Mouse (Mus musculus): ENCODE measurements at regions not wholly inside any gene's neighbourhood (a gene's known extent, or its start where the extent isn't known, plus 50 kb on each side); places are given as distances from the start of the nearest gene placed in this dataset.

DNA sequence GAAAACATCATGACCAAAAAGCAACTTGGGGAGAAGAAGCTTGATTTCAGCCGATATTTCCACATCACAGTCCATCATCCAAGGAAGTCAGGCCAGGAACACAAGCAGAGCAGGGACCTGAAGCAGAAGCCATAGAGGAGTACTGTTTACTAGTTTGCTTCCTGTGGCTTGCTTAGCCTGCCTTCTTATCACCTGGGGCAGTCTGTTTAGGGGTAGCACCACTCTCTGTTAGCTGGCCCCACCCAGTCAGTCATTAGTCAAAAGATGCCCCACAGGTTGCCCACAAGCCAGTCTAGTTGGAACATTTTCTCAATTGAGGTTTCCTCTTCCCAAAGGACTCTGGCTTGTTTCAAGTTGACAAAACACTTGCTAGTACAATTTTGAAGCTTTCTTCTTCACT is 87.1 kb upstream of the Egfl6 start:
- TF ChIP-seq POLR2A (IDR thresholded peaks at IDR 0.05; ENCODE audit: low read depth, low read length) (no peak), CTCF (conservative IDR thresholded peaks at IDR 0.05; ENCODE audit: insufficient read depth, insufficient read length, low read depth, low read length) (no peak)
- Histone ChIP-seq H3K36me3 (ENCODE audit: control insufficient read depth, insufficient read depth, low read length) (no peaks in the 10 kb centered on the region), H3K27ac (ENCODE audit: insufficient read depth, low read depth, low read length) (no peak overlapping the region), H3K27me3 (replicated peaks; ENCODE audit: control insufficient read depth, insufficient read depth, low read length) (no peaks in the 10 kb centered on the region), H3K4me1 (ENCODE audit: control insufficient read depth, insufficient read depth, low read length) (no peaks in the 10 kb centered on the region), H3K4me3 (ENCODE audit: insufficient read depth, low read depth, low read length) (no peak overlapping the region)
- no peak for DNase-seq
- 80% methylated on average over 1 of the region's 1 CpGs for WGBS

DNA sequence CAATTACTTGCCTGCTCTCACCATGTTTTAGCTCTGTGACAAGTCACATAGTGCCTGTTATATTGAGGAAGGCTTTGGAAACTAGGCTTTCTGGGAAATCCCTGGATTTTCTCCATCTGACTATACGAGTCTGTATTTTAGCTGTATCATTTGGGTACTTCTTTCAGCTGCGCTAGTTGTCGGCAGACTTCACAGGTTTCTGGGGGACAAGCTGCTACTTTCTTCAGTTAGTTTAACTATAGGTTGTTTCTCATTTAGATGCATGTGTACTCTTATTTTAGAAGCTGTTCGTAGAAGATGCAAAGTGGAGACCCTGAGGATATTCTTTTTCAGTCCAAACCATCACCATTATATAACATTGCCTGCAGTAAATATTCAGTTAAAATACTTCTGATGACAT is 86.3 kb upstream of the Egfl6 start:
- DNase-seq = no peak
- Histone ChIP-seq H3K27me3 (replicated peaks; ENCODE audit: control insufficient read depth, insufficient read depth, low read length) (no peaks in the 10 kb centered on the region), H3K4me3 (ENCODE audit: insufficient read depth, low read depth, low read length) (no peak overlapping the region), H3K4me1 (ENCODE audit: control insufficient read depth, insufficient read depth, low read length) (no peaks in the 10 kb centered on the region), H3K27ac (ENCODE audit: insufficient read depth, low read depth, low read length) (no peak overlapping the region), H3K36me3 (ENCODE audit: control insufficient read depth, insufficient read depth, low read length) (no peaks in the 10 kb centered on the region)
- WGBS = 92% methylated on average over 4 of the region's 4 CpGs
- TF ChIP-seq POLR2A (IDR thresholded peaks at IDR 0.05; ENCODE audit: low read depth, low read length) = no peak
- TF ChIP-seq CTCF (conservative IDR thresholded peaks at IDR 0.05; ENCODE audit: insufficient read depth, insufficient read length, low read depth, low read length) = no peak

DNA sequence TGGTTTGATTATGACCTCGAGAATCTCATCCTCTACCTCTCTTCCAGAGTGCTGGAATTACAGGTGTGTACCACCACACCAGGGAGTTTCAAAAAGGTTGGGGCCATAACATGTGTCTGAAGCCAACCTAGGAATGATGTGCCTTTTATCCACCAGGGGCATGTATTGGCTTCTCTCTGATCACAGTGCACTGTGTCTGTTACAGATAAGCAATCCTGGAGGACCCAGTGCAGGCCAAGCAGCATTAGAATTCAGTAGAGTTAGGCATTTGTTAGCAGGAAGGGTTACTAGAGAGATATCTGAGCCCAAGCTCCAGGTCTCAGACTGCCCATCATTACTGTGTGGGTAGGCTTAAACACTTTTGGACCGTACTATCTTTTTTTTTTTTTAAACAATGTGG is 80.8 kb upstream of the Egfl6 start:
- Histone ChIP-seq H3K4me3 (ENCODE audit: insufficient read depth, low read depth, low read length) (no peak overlapping the region), H3K27me3 (replicated peaks; ENCODE audit: control insufficient read depth, insufficient read depth, low read length) (no peaks in the 10 kb centered on the region), H3K27ac (ENCODE audit: insufficient read depth, low read depth, low read length) (no peak overlapping the region), H3K4me1 (ENCODE audit: control insufficient read depth, insufficient read depth, low read length) (no peaks in the 10 kb centered on the region; the same call in 1 of the 2 replicates), H3K36me3 (ENCODE audit: control insufficient read depth, insufficient read depth, low read length) (no peaks in the 10 kb centered on the region)
- 91% methylated on average over 2 of the region's 2 CpGs for WGBS
- no peak for TF ChIP-seq CTCF (conservative IDR thresholded peaks at IDR 0.05; ENCODE audit: insufficient read depth, insufficient read length, low read depth, low read length)
- no peak for TF ChIP-seq POLR2A (IDR thresholded peaks at IDR 0.05; ENCODE audit: low read depth, low read length)
- no peak for DNase-seq

DNA sequence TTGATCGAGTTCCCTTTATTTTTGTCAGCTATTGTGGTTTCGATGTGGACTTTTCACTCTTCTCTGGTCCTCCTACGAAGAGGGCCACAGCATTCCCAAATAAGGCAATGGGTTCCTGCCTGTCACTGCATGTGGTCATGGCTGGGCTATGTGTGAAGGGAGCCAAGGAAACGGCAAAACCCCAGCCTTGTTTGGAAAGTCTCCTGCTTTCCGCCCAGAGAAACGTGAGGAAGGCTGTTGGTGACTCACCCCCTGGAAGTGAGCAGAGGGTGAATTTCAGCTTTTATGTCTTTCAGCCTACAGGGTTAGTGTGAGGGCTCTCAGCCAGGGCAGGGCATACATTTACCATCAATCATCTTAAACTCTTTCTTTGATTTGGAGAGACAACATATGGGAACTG is 76.3 kb upstream of the Egfl6 start:
- Histone ChIP-seq H3K4me1 (ENCODE audit: control insufficient read depth, insufficient read depth, low read length) (no peaks in the 10 kb centered on the region; the same call in 1 of the 2 replicates), H3K36me3 (ENCODE audit: control insufficient read depth, insufficient read depth, low read length) (no peaks in the 10 kb centered on the region), H3K27me3 (replicated peaks; ENCODE audit: control insufficient read depth, insufficient read depth, low read length) (no peaks in the 10 kb centered on the region), H3K27ac (ENCODE audit: insufficient read depth, low read depth, low read length) (no peak overlapping the region), H3K4me3 (ENCODE audit: insufficient read depth, low read depth, low read length) (no peak overlapping the region)
- 40% methylated on average over 6 of the region's 6 CpGs for WGBS
- TF ChIP-seq POLR2A (IDR thresholded peaks at IDR 0.05; ENCODE audit: low read depth, low read length) = no peak
- TF ChIP-seq CTCF (conservative IDR thresholded peaks at IDR 0.05; ENCODE audit: insufficient read depth, insufficient read length, low read depth, low read length) = no peak
- peak; percentile 57 for DNase-seq

DNA sequence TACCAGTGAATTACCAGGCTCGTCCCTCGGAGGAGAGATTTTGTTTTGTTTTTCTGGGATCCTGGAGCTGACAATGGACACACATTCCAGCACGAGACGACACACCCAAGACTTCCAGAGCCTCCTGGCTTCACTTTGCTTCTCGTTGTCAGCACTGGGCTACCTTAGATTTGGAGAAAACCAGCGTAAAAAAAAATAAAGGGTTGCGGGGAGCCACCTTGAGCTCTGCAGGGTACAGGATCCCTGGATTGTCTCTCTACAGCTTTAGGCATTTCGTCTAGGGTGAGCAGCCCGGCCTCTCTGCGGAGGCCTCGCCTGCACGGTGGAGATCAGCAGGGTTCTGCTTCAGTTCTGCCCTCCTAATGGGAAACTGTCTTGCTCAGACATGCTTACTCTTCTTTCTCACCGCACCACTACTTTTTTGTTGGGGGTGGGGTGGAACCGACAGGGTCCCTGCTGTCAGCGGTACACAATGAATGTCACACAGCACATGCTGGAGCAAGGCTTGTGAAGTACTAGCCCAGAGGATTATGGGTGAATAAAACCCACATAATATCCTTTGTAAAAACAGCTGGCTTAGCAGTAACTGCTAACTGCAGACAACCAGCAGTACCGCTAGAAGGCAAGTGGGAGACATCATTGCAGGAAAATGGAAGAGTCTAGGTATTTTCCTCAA is 75.7 kb upstream of the Egfl6 start:
- H3K4me1 ChIP-seq (ENCODE audit: control insufficient read depth, insufficient read depth, low read length) = no peaks in the 10 kb centered on the region; the same call in 1 of the 2 replicates
- TF ChIP-seq POLR2A (IDR thresholded peaks at IDR 0.05; ENCODE audit: low read depth, low read length) = no peak
- peak; percentile 59 for TF ChIP-seq CTCF (conservative IDR thresholded peaks at IDR 0.05; ENCODE audit: insufficient read depth, insufficient read length, low read depth, low read length)
- H3K27ac ChIP-seq (ENCODE audit: insufficient read depth, low read depth, low read length) = peak overlapping the region; percentile 69; the same call in 1 of the 2 replicates
- WGBS = 11% methylated on average over 16 of the region's 16 CpGs
- H3K36me3 ChIP-seq (ENCODE audit: control insufficient read depth, insufficient read depth, low read length) = no peaks in the 10 kb centered on the region
- no peaks in the 10 kb centered on the region for H3K27me3 ChIP-seq (replicated peaks; ENCODE audit: control insufficient read depth, insufficient read depth, low read length)
- H3K4me3 ChIP-seq (ENCODE audit: insufficient read depth, low read depth, low read length) = no peak overlapping the region
- DNase-seq = peak; percentile 73

DNA sequence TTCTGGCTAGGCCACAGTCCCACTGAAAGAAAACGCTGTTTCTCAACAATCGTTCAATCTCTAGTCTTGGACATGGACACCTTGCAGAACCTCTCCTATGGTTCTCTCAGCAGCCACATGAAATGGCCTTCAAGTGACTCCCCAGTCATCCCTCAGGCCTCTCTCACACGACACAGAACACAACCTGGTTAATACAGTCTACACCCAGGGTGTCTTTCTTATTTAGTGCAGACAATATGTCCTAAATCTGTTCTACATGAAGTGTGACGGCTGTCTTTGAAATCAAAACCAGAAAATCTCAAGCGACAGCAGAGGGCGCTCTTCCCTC is 75.2 kb upstream of the Egfl6 start:
- 15% methylated on average over 6 of the region's 6 CpGs for WGBS
- H3K4me3 ChIP-seq (ENCODE audit: insufficient read depth, low read depth, low read length) = no peak overlapping the region
- no peaks in the 10 kb centered on the region for H3K36me3 ChIP-seq (ENCODE audit: control insufficient read depth, insufficient read depth, low read length)
- no peak overlapping the region for H3K27ac ChIP-seq (ENCODE audit: insufficient read depth, low read depth, low read length)
- H3K27me3 ChIP-seq (replicated peaks; ENCODE audit: control insufficient read depth, insufficient read depth, low read length) = no peaks in the 10 kb centered on the region
- H3K4me1 ChIP-seq (ENCODE audit: control insufficient read depth, insufficient read depth, low read length) = no peaks in the 10 kb centered on the region; the same call in 1 of the 2 replicates
- no peak for DNase-seq
- no peak for TF ChIP-seq CTCF (conservative IDR thresholded peaks at IDR 0.05; ENCODE audit: insufficient read depth, insufficient read length, low read depth, low read length)
- no peak for TF ChIP-seq POLR2A (IDR thresholded peaks at IDR 0.05; ENCODE audit: low read depth, low read length)

DNA sequence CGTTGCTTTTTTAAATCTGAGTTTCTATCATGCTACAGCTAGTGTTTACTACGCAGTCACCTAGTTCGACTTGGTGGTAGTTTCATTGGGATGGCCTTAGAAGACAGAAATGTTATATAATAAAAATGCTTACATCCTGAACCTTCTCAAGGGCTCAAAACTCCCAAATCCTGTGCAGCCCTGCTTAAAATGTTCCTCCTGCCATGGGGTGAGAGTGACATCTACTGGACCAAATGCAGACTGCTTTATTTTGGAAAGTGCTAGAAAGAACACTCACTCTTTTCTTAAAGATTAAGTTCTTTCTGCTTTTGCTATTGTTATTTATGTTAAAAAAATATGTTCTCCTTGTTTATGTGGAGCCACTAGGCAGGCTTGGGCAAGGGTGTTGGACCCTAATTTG is 66.9 kb upstream of the Egfl6 start:
- Histone ChIP-seq H3K4me3 (ENCODE audit: insufficient read depth, low read depth, low read length) (no peak overlapping the region), H3K36me3 (ENCODE audit: control insufficient read depth, insufficient read depth, low read length) (no peaks in the 10 kb centered on the region), H3K27me3 (replicated peaks; ENCODE audit: control insufficient read depth, insufficient read depth, low read length) (no peaks in the 10 kb centered on the region), H3K4me1 (ENCODE audit: control insufficient read depth, insufficient read depth, low read length) (no peaks in the 10 kb centered on the region), H3K27ac (ENCODE audit: insufficient read depth, low read depth, low read length) (no peak overlapping the region)
- DNase-seq = peak; percentile 40
- WGBS = 63% methylated on average over 3 of the region's 3 CpGs
- TF ChIP-seq CTCF (conservative IDR thresholded peaks at IDR 0.05; ENCODE audit: insufficient read depth, insufficient read length, low read depth, low read length) (peak; percentile 57), POLR2A (IDR thresholded peaks at IDR 0.05; ENCODE audit: low read depth, low read length) (no peak)

All from kidney, adult 2 months (tissue).